9 mouse cellular contexts compared by ENCODE assay signal in the genomic region with DNA sequence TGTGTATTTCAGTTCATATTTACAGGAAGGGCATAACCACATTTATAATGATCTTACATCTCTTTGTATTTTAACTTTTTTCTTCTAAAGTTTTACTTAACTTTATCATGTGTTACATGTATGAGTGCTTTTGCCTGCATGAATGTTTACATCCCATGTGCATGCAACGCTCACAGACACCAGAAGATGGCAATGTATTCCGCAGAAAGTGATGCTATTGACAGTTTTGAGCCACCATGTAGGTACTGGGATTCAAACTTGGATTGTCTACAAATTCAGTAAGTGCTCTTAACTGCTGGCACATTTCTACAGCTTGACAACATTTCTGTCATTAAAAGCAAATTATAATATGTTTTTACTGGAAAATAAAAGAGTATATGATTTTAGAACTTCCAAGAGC. TPM values are rescaled to one million over a fixed set of nuclear protein-coding genes. Genes with fewer than 3 reads are reported as not detected.
A peak's percentile ranks its signal among the peaks of the same experiment; 100 is the strongest.
DNase-seq lines count a peak whose midpoint lies in the region; ATAC-seq and TF ChIP-seq lines count a peak whose summit lies in the region.
"Had no signal": no experiment of that assay in that cellular context is flagged by ENCODE, and none has a peak within 500 bp of the region (broad histone marks: within the 10 kb centered on the region; RNA-seq: fewer than 3 reads in every experiment).

No protein-coding gene starts in this region.

- no peak for ATAC-seq in cerebellum, adult (ENCODE audit: insufficient number of reproducible peaks, low FRiP score, low TSS enrichment)

- no peaks in the 10 kb centered on the region for H3K27me3 ChIP-seq in cerebellum, adult 2 months (ENCODE audit: control insufficient read depth, insufficient read depth, low read length)
- no peaks in the 10 kb centered on the region for H3K27me3 ChIP-seq in midbrain, embryonic 10.5 days (ENCODE audit: low read depth, poor library complexity, severe bottlenecking)

- 15% methylated on average over 2 of the region's 2 CpGs for WGBS in cerebellum, adult 2 months
- 25% methylated on average over 2 of the region's 2 CpGs for WGBS in midbrain, embryonic 10.5 days

- no peaks in the 10 kb centered on the region for H3K4me1 ChIP-seq in cerebellum, adult 2 months (ENCODE audit: control insufficient read depth, insufficient read depth, low read length)
- H3K4me1 ChIP-seq in midbrain, embryonic 10.5 days = no peaks in the 10 kb centered on the region

- H3K9me3 ChIP-seq in midbrain, embryonic 10.5 days (replicated peaks) = no peaks in the 10 kb centered on the region

- peak; percentile 15 to 25 for DNase-seq in cerebellum, adult 2 months
- peak; percentile 3 for DNase-seq in 3134 (ENCODE audit: extremely low read depth, insufficient read length, low spot score)
- DNase-seq in adrenal gland, adult 2 months = peak; percentile 26
- DNase-seq in fibroblast of lung, adult 2 months (ENCODE audit: low read depth) = peak; percentile 47
- DNase-seq in kidney, postnatal 4 days = peak; percentile 65 to 66
- DNase-seq in midbrain, embryonic 10.5 days (ENCODE audit: low spot score) = peak; percentile 14
- DNase-seq in testis, postnatal 10 days (ENCODE audit: low spot score) = peak; percentile 52

- TF ChIP-seq CTCF in cerebellum, adult 2 months (IDR thresholded peaks at IDR 0.05; ENCODE audit: borderline replicate concordance, insufficient read depth, low read depth, low read length) = peak; percentile 51; the same call in 1 of the 2 replicates

- no peak for TF ChIP-seq POLR2A in cerebellum, adult 2 months (IDR thresholded peaks at IDR 0.05; ENCODE audit: borderline replicate concordance, insufficient read depth, low read length)

- no peak overlapping the region for H3K4me3 ChIP-seq in cerebellum, adult 2 months (replicated peaks; ENCODE audit: insufficient read depth, low read depth, low read length)
- no peak overlapping the region for H3K4me3 ChIP-seq in midbrain, embryonic 10.5 days

- H3K36me3 ChIP-seq in midbrain, embryonic 10.5 days = no peaks in the 10 kb centered on the region

- no peak overlapping the region for H3K27ac ChIP-seq in cerebellum, adult 2 months (ENCODE audit: insufficient read depth, low read length)
- H3K27ac ChIP-seq in midbrain, embryonic 10.5 days (replicated peaks) = no peak overlapping the region

RNA-seq across cellular contexts. Expression of a gene that starts 9.9 kb away (rescaled TPM):
- polyA plus RNA-seq in cerebellum, adult 2 months (2012; rRNA removed) = not detected in 2 replicates
- total RNA-seq in adrenal gland, adult 2 months (2021) = not detected
- polyA plus RNA-seq in adrenal gland, adult 2 months (2012; rRNA removed) = not detected in 2 replicates
- polyA plus RNA-seq in midbrain, embryonic 10.5 days (2016; fragmentation: Nextera tagmentation; extraction: Ambion mirVana) = not detected in 2 replicates
- total RNA-seq: layer of hippocampus, postnatal 25 days had no signal

RNA-seq across cellular contexts. Expression of a gene that starts 54.2 kb away (rescaled TPM):
- not detected in 2 replicates for polyA plus RNA-seq in cerebellum, adult 2 months (2012; rRNA removed)
- total RNA-seq in adrenal gland, adult 2 months (2021) = not detected
- not detected in 2 replicates for polyA plus RNA-seq in adrenal gland, adult 2 months (2012; rRNA removed)
- polyA plus RNA-seq in midbrain, embryonic 10.5 days (2016; fragmentation: Nextera tagmentation; extraction: Ambion mirVana) = not detected in 2 replicates
- total RNA-seq: layer of hippocampus, postnatal 25 days had no signal

Comparison
In these comparisons a context has a peak if more than half of its experiments do, and no peak if none do; other contexts are left out.
1. DNase-seq: peak in every context shown above with its lines; median percentile 66 in kidney, postnatal 4 days; 52 in testis, postnatal 10 days; 47 in fibroblast of lung, adult 2 months; 26 in adrenal gland, adult 2 months; 20 in cerebellum, adult 2 months; 14 in midbrain, embryonic 10.5 days; 3 in 3134.